Mouse (Mus musculus): ENCODE results near the gene Msmo1. TPM values are rescaled to one million over a fixed set of nuclear protein-coding genes. Genes with fewer than 3 reads are reported as not detected.

The Msmo1 gene
- 100 to 1,000 TPM; 130 to 175 TPM for total RNA-seq (2021)
- long read RNA-seq, transcript Msmo1-201 (6 exons, 2,044 nt), result major isoform, 203 of 211 reads
- long read RNA-seq, partial matches to known transcripts, result 3 of 211 reads
- long read RNA-seq, other reads (novel, unspliced or antisense), result 5 of 211 reads

GRCm38 (mm10) chr8:64733271-64733943 is at the start of gene Msmo1:
TSS of gene Msmo1 (minus strand) at chr8:64733792.
- DNase-seq (ENCODE audit: low spot score in 2 of 2), result peak; percentile 94 to 97

GRCm38 (mm10) chr8:64781947-64782346 is 48.4 kb upstream of the Msmo1 start:
- DNase-seq (ENCODE audit: low spot score in 2 of 2), result no peak

GRCm38 (mm10) chr8:64777925-64778324 is 44.3 kb upstream of the Msmo1 start:
- no peak for DNase-seq (ENCODE audit: low spot score in 2 of 2)

- no peak for DNase-seq (ENCODE audit: low spot score in 2 of 2)
These were observed 40.5 kb upstream of the Msmo1 start for GRCm38 (mm10) chr8:64774136-64774535.

- no peak for DNase-seq (ENCODE audit: low spot score in 2 of 2)
These were observed 37.2 kb upstream of the Msmo1 start for GRCm38 (mm10) chr8:64770814-64771213.

- DNase-seq (ENCODE audit: low spot score in 2 of 2), result no peak
These were observed 36.0 kb upstream of the Msmo1 start for GRCm38 (mm10) chr8:64769586-64769985.

- no peak for DNase-seq (ENCODE audit: low spot score in 2 of 2)
These were observed 35.1 kb upstream of the Msmo1 start for GRCm38 (mm10) chr8:64768645-64769044.

GRCm38 (mm10) chr8:64767047-64767446 is 33.5 kb upstream of the Msmo1 start:
- DNase-seq (ENCODE audit: low spot score in 2 of 2), result no peak

- no peak for DNase-seq (ENCODE audit: low spot score in 2 of 2)
These were observed 30.5 kb upstream of the Msmo1 start for GRCm38 (mm10) chr8:64764075-64764474.

GRCm38 (mm10) chr8:64762751-64763150 is 29.2 kb upstream of the Msmo1 start:
- no peak for DNase-seq (ENCODE audit: low spot score in 2 of 2)

- DNase-seq (ENCODE audit: low spot score in 2 of 2), result peak in 1 of 2 experiments; percentile 58
These were observed 27.8 kb upstream of the Msmo1 start for GRCm38 (mm10) chr8:64761430-64761829.

GRCm38 (mm10) chr8:64757956-64758355 is 24.4 kb upstream of the Msmo1 start:
- no peak for DNase-seq (ENCODE audit: low spot score in 2 of 2)

GRCm38 (mm10) chr8:64746215-64747058 is 12.8 kb upstream of the Msmo1 start:
- DNase-seq (ENCODE audit: low spot score in 2 of 2), result no peak

GRCm38 (mm10) chr8:64740547-64741211 is 7.1 kb upstream of the Msmo1 start:
- DNase-seq (ENCODE audit: low spot score in 2 of 2), result no peak

- no peak for DNase-seq (ENCODE audit: low spot score in 2 of 2)
These were observed 5.3 kb upstream of the Msmo1 start for GRCm38 (mm10) chr8:64738916-64739315.

- DNase-seq (ENCODE audit: low spot score in 2 of 2), result no peak
These were observed 3.3 kb upstream of the Msmo1 start for GRCm38 (mm10) chr8:64736767-64737323.

GRCm38 (mm10) chr8:64735161-64735560 is 1.6 kb upstream of the Msmo1 start:
- no peak for DNase-seq (ENCODE audit: low spot score in 2 of 2)

GRCm38 (mm10) chr8:64732596-64732995 is 996 bp downstream of the Msmo1 start:
- DNase-seq (ENCODE audit: low spot score in 2 of 2), result no peak

- DNase-seq (ENCODE audit: low spot score in 2 of 2), result no peak
These were observed 5.4 kb downstream of the Msmo1 start for GRCm38 (mm10) chr8:64728156-64728555.

- no peak for DNase-seq (ENCODE audit: low spot score in 2 of 2)
These were observed 7.3 kb downstream of the Msmo1 start for GRCm38 (mm10) chr8:64726190-64726695.

GRCm38 (mm10) chr8:64723206-64723605 is 10.4 kb downstream of the Msmo1 start:
- no peak for DNase-seq (ENCODE audit: low spot score in 2 of 2)

All from layer of hippocampus, postnatal 10 days (tissue).